Mouse (Mus musculus) intestine, embryonic 15.5 days (tissue): ENCODE data around the gene Tmem39a. TPM values are rescaled to one million over a fixed set of nuclear protein-coding genes. Genes with fewer than 3 reads are reported as not detected.

Experiments used
- ATAC-seq: fragments of 200-750 bp; cut with Nextera tagmentation; 2 replicates; pipeline ENCODE4 v1.8.0; 2017; ENCODE audit warnings: moderate TSS enrichment, moderate library complexity
- H3K27ac ChIP-seq: fragments of 300-500 bp; sonication (generic); 2 replicates; pipeline ENCODE4 v1.5.1; 2015; ENCODE audit warnings: mild to moderate bottlenecking, inconsistent platforms
- H3K27me3 ChIP-seq: fragments of 300-500 bp; sonication (generic); replicated peaks from 2 replicates; pipeline ENCODE4 v1.6.1; 2015; ENCODE audit warnings: inconsistent platforms
- H3K36me3 ChIP-seq: fragments of 300-500 bp; sonication (generic); 2 replicates; pipeline ENCODE4 v1.6.1; 2015; ENCODE audit warnings: inconsistent platforms
- H3K4me1 ChIP-seq: fragments of 300-500 bp; sonication (generic); replicated peaks from 2 replicates; pipeline ENCODE4 v1.6.1; 2015; ENCODE audit warnings: inconsistent platforms
- H3K4me2 ChIP-seq: fragments of 300-500 bp; sonication (generic); replicated peaks from 2 replicates; pipeline ENCODE4 v1.6.1; 2015; ENCODE audit warnings: mild to moderate bottlenecking, inconsistent platforms
- H3K4me3 ChIP-seq: fragments of 300-500 bp; sonication (generic); replicated peaks from 2 replicates; pipeline ENCODE4 v1.5.1; 2015; ENCODE audit warnings: inconsistent platforms
- H3K9ac ChIP-seq: fragments of 300-500 bp; sonication (generic); 2 replicates; pipeline ENCODE4 v1.6.1; 2015; ENCODE audit warnings: inconsistent platforms
- H3K9me3 ChIP-seq: fragments of 300-500 bp; sonication (generic); 2 replicates; pipeline ENCODE4 v1.6.1; 2016; ENCODE audit warnings: inconsistent platforms
- WGBS: fragments of 180-500 bp; shearing (Covaris S2); methylation state at CpG from one replicate; pipeline ENCODE4 v1.1.7; 2015; 5-methylcytosine and 5-hydroxymethylcytosine counted together
- polyA plus RNA-seq: library from polyadenylated mRNA; unstranded; fragments of >200 nt; fragmentation: Nextera tagmentation; extraction: Ambion mirVana; gene quantifications from 2 replicates; pipeline ENCODE4 v1.2.1, GENCODE M21; 2015

Tmem39a gene
- polyA plus RNA-seq: 89.5 and 92.8 TPM in 2 replicates

GRCm38 (mm10) chr16:38558221-38558748 is at the start of gene Tmem39a:
Gene Tmem39a, plus strand, starts transcription at chr16:38558698.
- no peaks in the 10 kb centered on the region for H3K9me3 ChIP-seq
- H3K27ac ChIP-seq: no peak within 1 kb of the TSS
- ATAC-seq: no peak
- no peaks in the 10 kb centered on the region for H3K36me3 ChIP-seq
- H3K4me2 ChIP-seq: no peak within 1 kb of the TSS
- H3K4me3 ChIP-seq: no peak within 1 kb of the TSS
- WGBS: 83% methylated on average over 3 of the region's 3 CpGs
- peaks cover 5% of the 10 kb centered on the region; the same call in 1 of the 2 replicates for H3K27me3 ChIP-seq
- H3K4me1 ChIP-seq: no peaks in the 10 kb centered on the region
- no peak within 1 kb of the TSS for H3K9ac ChIP-seq

- no peaks in the 10 kb centered on the region for H3K4me1 ChIP-seq
- no peak overlapping the region for H3K4me2 ChIP-seq
- no peak overlapping the region for H3K9ac ChIP-seq
- no peaks in the 10 kb centered on the region for H3K27me3 ChIP-seq
- no peaks in the 10 kb centered on the region for H3K9me3 ChIP-seq
- no peak overlapping the region for H3K27ac ChIP-seq
- ATAC-seq: 0 out of 2 replicates have a peak, but pooled peaks have one; percentile 21
- WGBS: 89% methylated on average over 2 of the region's 2 CpGs
- peaks cover 13% of the 10 kb centered on the region for H3K36me3 ChIP-seq
- no peak overlapping the region for H3K4me3 ChIP-seq
Observed at GRCm38 (mm10) chr16:38510846-38511245, 47.7 kb upstream of the Tmem39a start.

- no peak overlapping the region for H3K4me3 ChIP-seq
- no peak for ATAC-seq
- no peak overlapping the region for H3K9ac ChIP-seq
- no peak overlapping the region for H3K4me2 ChIP-seq
- H3K36me3 ChIP-seq: peaks cover 5% of the 10 kb centered on the region; the same call in 1 of the 2 replicates
- no peak overlapping the region for H3K27ac ChIP-seq
- H3K9me3 ChIP-seq: no peaks in the 10 kb centered on the region
- H3K27me3 ChIP-seq: no peaks in the 10 kb centered on the region
- peaks cover 8% of the 10 kb centered on the region; the same call in 1 of the 2 replicates for H3K4me1 ChIP-seq
- 96% methylated on average over 2 of the region's 2 CpGs for WGBS
Observed at GRCm38 (mm10) chr16:38519140-38519539, 39.4 kb upstream of the Tmem39a start.

GRCm38 (mm10) chr16:38521211-38521987 is 37.1 kb upstream of the Tmem39a start:
- Histone ChIP-seq H3K4me1 (peaks cover 8% of the 10 kb centered on the region; the same call in 1 of the 2 replicates), H3K4me2 (peak overlapping the region; percentile 53), H3K4me3 (peak overlapping the region; percentile 93), H3K36me3 (peaks cover 3% of the 10 kb centered on the region; the same call in 1 of the 2 replicates), H3K9ac (0 out of 2 replicates have a peak overlapping the region, but pooled peaks have one; percentile 8), H3K27me3 (no peaks in the 10 kb centered on the region), H3K9me3 (no peaks in the 10 kb centered on the region), H3K27ac (no peak overlapping the region)
- no peak for ATAC-seq
- 20% methylated on average over 8 of the region's 8 CpGs for WGBS

- Histone ChIP-seq H3K9me3 (no peaks in the 10 kb centered on the region), H3K27me3 (no peaks in the 10 kb centered on the region), H3K4me3 (peak within 1 kb of the TSS; percentile 93), H3K36me3 (no peaks in the 10 kb centered on the region; the same call in 1 of the 2 replicates), H3K4me1 (peaks cover 8% of the 10 kb centered on the region; the same call in 1 of the 2 replicates), H3K9ac (peak within 1 kb of the TSS; percentile 86), H3K4me2 (peak within 1 kb of the TSS; percentile 53), H3K27ac (peak within 1 kb of the TSS; percentile 98)
- ATAC-seq: peak; percentile 98
- under 1% methylated on average over 73 of the region's 73 CpGs for WGBS
Observed at GRCm38 (mm10) chr16:38522129-38523084, 36.1 kb upstream of the Tmem39a start, which contains the start of gene Timmdc1. Gene Timmdc1, minus strand, starts transcription at chr16:38522663.

GRCm38 (mm10) chr16:38526264-38526663 is 32.2 kb upstream of the Tmem39a start:
- WGBS: 85% methylated on average over 6 of the region's 6 CpGs
- Histone ChIP-seq H3K4me3 (no peak overlapping the region), H3K27ac (no peak overlapping the region), H3K4me1 (peaks cover 8% of the 10 kb centered on the region; the same call in 1 of the 2 replicates), H3K27me3 (no peaks in the 10 kb centered on the region), H3K9me3 (no peaks in the 10 kb centered on the region), H3K36me3 (peaks cover 8% of the 10 kb centered on the region), H3K4me2 (no peak overlapping the region), H3K9ac (no peak overlapping the region)
- ATAC-seq: no peak

GRCm38 (mm10) chr16:38536544-38537146 is 21.9 kb upstream of the Tmem39a start:
- 40% methylated on average over 8 of the region's 8 CpGs for WGBS
- H3K4me3 ChIP-seq: no peak overlapping the region
- H3K36me3 ChIP-seq: peaks cover 28% of the 10 kb centered on the region

GRCm38 (mm10) chr16:38538716-38539380 is 19.6 kb upstream of the Tmem39a start:
- Histone ChIP-seq H3K36me3 (peaks cover 21% of the 10 kb centered on the region), H3K27ac (no peak overlapping the region), H3K27me3 (no peaks in the 10 kb centered on the region), H3K4me2 (no peak overlapping the region), H3K9ac (no peak overlapping the region), H3K4me3 (no peak overlapping the region), H3K4me1 (no peaks in the 10 kb centered on the region), H3K9me3 (no peaks in the 10 kb centered on the region)
- no peak for ATAC-seq
- WGBS: 89% methylated on average over 13 of the region's 13 CpGs

More at GRCm38 (mm10) chr16:38536544-38537146, 21.9 kb upstream of the Tmem39a start:
- no peaks in the 10 kb centered on the region for H3K27me3 ChIP-seq
- no peaks in the 10 kb centered on the region for H3K4me1 ChIP-seq
- no peaks in the 10 kb centered on the region for H3K9me3 ChIP-seq
- H3K27ac ChIP-seq: no peak overlapping the region
- ATAC-seq: peak; percentile 66
- H3K4me2 ChIP-seq: no peak overlapping the region
- no peak overlapping the region for H3K9ac ChIP-seq

GRCm38 (mm10) chr16:38548000-38548399 is 10.5 kb upstream of the Tmem39a start:
- Histone ChIP-seq H3K4me1 (peaks cover 6% of the 10 kb centered on the region; the same call in 1 of the 2 replicates), H3K4me3 (no peak overlapping the region), H3K4me2 (no peak overlapping the region), H3K27me3 (0 out of 2 replicates have a peak, but pooled peaks cover 3% of the 10 kb centered on the region), H3K36me3 (peaks cover 7% of the 10 kb centered on the region), H3K27ac (no peak overlapping the region), H3K9me3 (no peaks in the 10 kb centered on the region), H3K9ac (no peak overlapping the region)
- 85% methylated on average over 1 of the region's 1 CpGs for WGBS
- ATAC-seq: no peak

- peaks cover 6% of the 10 kb centered on the region; the same call in 1 of the 2 replicates for H3K4me1 ChIP-seq
- H3K9me3 ChIP-seq: no peaks in the 10 kb centered on the region
- 2% methylated on average over 54 of the region's 54 CpGs for WGBS
- H3K36me3 ChIP-seq: peaks cover 7% of the 10 kb centered on the region
- peak within 1 kb of the TSS; percentile 70 for H3K9ac ChIP-seq
- peak; percentile 95 for ATAC-seq
- H3K27me3 ChIP-seq: peaks cover 6% of the 10 kb centered on the region; the same call in 1 of the 2 replicates
- no peak within 1 kb of the TSS for H3K27ac ChIP-seq
- H3K4me3 ChIP-seq: peak within 1 kb of the TSS; percentile 82
- peak within 1 kb of the TSS; percentile 86 for H3K4me2 ChIP-seq
Observed at GRCm38 (mm10) chr16:38549479-38550396, 8.8 kb upstream of the Tmem39a start, which contains the start of gene Poglut1. Gene Poglut1, minus strand, starts transcription at chr16:38550258.
